Mouse (Mus musculus) liver, adult 2 months (tissue): Measurements from ENCODE around the gene Scel. TPM values are rescaled to one million over a fixed set of nuclear protein-coding genes. Genes with fewer than 3 reads are reported as not detected.
A peak's percentile ranks its signal among the peaks of the same experiment; 100 is the strongest.

ENCODE experiments used
- DNase-seq: peaks from one replicate; pipeline ENCODE4 v3.0.0-alpha.2; 2011; ENCODE audit warnings: low read depth, low spot score; ENCODE audit errors: extremely low read depth
- H3K27ac ChIP-seq: fragments of 200-500 bp; replicated peaks from 2 replicates; pipeline ENCODE4 v1.5.1; 2012; ENCODE audit warnings: low read depth, mild to moderate bottlenecking, control low read depth, inconsistent platforms, low read length; ENCODE audit not compliant: insufficient read depth
- H3K27me3 ChIP-seq: fragments of 200-500 bp; 2 replicates; pipeline ENCODE4 v1.6.1; 2012; ENCODE audit warnings: mild to moderate bottlenecking, moderate library complexity, low read length, inconsistent platforms; ENCODE audit not compliant: control insufficient read depth, insufficient read depth
- H3K36me3 ChIP-seq: fragments of 200-500 bp; 2 replicates; pipeline ENCODE4 v1.6.1; 2012; ENCODE audit warnings: low read length, inconsistent platforms; ENCODE audit not compliant: control insufficient read depth, insufficient read depth
- H3K4me1 ChIP-seq: fragments of 200-500 bp; 2 replicates; pipeline ENCODE4 v1.6.1; 2011; ENCODE audit warnings: low read length; ENCODE audit not compliant: control insufficient read depth, insufficient read depth
- H3K4me3 ChIP-seq: fragments of 200-500 bp; 2 replicates; pipeline ENCODE4 v1.5.1; 2011; ENCODE audit warnings: low read depth, mild to moderate bottlenecking, control low read depth, low read length, moderate library complexity; ENCODE audit not compliant: insufficient read depth
- H3K79me2 ChIP-seq: fragments of 200-500 bp; 2 replicates; pipeline ENCODE4 v1.6.1; 2012; ENCODE audit warnings: inconsistent platforms, mild to moderate bottlenecking, low read length, moderate library complexity; ENCODE audit not compliant: control insufficient read depth, insufficient read depth
- H3K9ac ChIP-seq: fragments of 200-500 bp; 2 replicates; pipeline ENCODE4 v1.6.1; 2012; ENCODE audit warnings: low read depth, mild to moderate bottlenecking, control low read depth, inconsistent platforms, low read length
- CTCF ChIP-seq: fragments of 200-500 bp; IDR thresholded peaks from 2 replicates; pipeline ENCODE4 v1.5.1; 2011; ENCODE audit warnings: low read depth, low read length, control low read depth
- POLR2A ChIP-seq: fragments of 200-500 bp; IDR thresholded peaks from 2 replicates; pipeline ENCODE4 v1.6.1; 2011; ENCODE audit warnings: low read length, control low read depth; ENCODE audit not compliant: insufficient read depth; ENCODE audit errors: extremely low read depth
- WGBS: fragments of 180-500 bp; shearing (Covaris S2); methylation state at CpG from one replicate; pipeline ENCODE4 v1.1.7; 2018; 5-methylcytosine and 5-hydroxymethylcytosine counted together
- polyA plus RNA-seq: library from polyadenylated mRNA; depleted of rRNA; stranded (reverse); fragments of >200 nt; gene quantifications from 2 replicates; pipeline ENCODE4 v1.2.3, GENCODE M21; 2012
- total RNA-seq: library from RNA; depleted of rRNA; stranded (reverse); fragments of >200 nt; gene quantifications from 2 replicates; pipeline ENCODE4 v1.2.3, GENCODE M21; 2014

The Scel gene
- total and polyA plus RNA-seq, 2 experiments = not detected

DNA sequence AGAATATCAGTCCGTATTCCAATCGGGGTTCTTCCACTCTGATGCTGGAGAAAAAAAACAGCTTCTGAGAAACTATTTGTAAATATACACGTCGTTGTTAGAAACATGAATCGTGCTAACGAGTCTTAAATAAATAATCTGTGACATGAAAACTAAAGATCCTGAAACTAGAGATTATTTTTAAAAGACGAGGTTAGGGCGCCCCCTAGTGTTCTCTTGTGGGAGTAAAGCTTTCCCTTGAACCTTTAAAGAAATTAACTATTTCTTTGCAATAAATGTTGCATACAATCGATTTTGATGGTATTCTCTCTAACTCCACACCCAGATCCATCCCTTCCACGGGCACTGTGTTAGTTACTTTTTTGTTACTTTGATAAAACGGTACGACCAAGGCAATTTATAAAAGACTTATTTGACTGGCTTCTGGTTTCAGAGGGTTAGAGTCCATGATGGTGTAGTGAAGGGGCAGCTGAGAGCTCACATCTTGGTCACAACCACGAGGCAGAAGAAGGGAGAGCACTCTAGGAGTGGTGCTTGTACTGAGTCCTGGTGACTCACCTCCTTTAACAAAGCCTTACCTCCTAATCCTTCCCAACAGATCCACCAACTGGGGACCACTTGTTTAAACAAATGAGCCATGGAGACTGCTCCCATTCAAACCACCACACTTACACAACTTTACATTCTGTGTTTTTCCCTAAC, 24.4 kb downstream of the Scel start:
- TF ChIP-seq CTCF = peak; percentile 29; the same call in 1 of the 2 replicates
- no peak for TF ChIP-seq POLR2A
- no peaks in the 10 kb centered on the region for H3K27me3 ChIP-seq
- H3K27ac ChIP-seq = no peak overlapping the region
- no peaks in the 10 kb centered on the region for H3K79me2 ChIP-seq
- peak; percentile 13 for DNase-seq
- H3K36me3 ChIP-seq = no peaks in the 10 kb centered on the region
- H3K9ac ChIP-seq = no peak overlapping the region
- no peaks in the 10 kb centered on the region for H3K4me1 ChIP-seq
- 14% methylated on average over 13 of the region's 13 CpGs for WGBS
- H3K4me3 ChIP-seq = no peak overlapping the region

- WGBS = 67% methylated on average over 4 of the region's 4 CpGs
- Histone ChIP-seq H3K27ac (no peak overlapping the region), H3K9ac (no peak overlapping the region), H3K36me3 (no peaks in the 10 kb centered on the region), H3K27me3 (no peaks in the 10 kb centered on the region), H3K4me1 (no peaks in the 10 kb centered on the region), H3K4me3 (no peak overlapping the region), H3K79me2 (no peaks in the 10 kb centered on the region)
- TF ChIP-seq POLR2A = no peak
- no peak for TF ChIP-seq CTCF
- DNase-seq = no peak
These were observed 26.7 kb downstream of the Scel start for GRCm38 (mm10) chr14:103539796-103540195.

- no peak overlapping the region for H3K4me3 ChIP-seq
- TF ChIP-seq POLR2A = no peak
- TF ChIP-seq CTCF = no peak
- WGBS = 66% methylated on average over 5 of the region's 5 CpGs
These were observed 28.5 kb downstream of the Scel start for GRCm38 (mm10) chr14:103541679-103542078.

DNA sequence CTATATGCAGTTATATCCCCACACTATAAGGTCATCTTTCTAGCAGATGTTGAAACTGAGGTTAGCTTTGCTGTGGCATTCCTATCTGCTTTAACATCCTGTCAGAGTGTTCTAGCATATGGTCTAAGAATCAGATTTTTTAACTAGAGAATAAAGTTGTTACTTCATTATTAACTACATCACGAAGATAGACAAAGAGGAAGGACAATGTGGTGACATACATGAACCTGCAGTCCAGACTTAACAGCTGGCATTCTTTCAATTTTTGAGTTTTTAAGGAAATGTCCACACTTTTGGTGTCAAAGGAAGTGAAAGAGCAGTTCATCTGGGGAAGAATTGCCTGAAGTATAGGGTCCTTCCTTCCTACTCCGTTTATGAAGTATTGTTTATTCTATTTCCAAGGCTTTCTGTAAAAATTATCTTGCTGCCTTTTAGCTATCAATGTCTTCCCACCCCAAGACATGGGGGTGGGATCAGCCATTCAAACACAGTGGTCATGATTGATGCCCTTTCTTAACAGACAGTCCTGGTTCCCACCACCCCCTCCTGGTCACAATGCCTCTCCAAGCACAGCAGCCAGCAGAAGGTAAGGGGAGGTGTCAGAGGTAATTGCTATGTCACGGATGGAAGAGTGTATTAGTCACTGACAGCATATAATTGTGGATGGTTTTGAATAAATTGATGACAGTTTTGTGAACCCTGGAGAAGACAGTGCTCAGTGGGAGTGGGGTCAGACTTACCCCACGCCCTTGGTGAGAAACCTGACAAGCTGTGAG, 30.4 kb downstream of the Scel start:
- Histone ChIP-seq H3K9ac (no peak overlapping the region), H3K4me1 (no peaks in the 10 kb centered on the region), H3K27me3 (no peaks in the 10 kb centered on the region), H3K79me2 (no peaks in the 10 kb centered on the region), H3K27ac (no peak overlapping the region), H3K4me3 (no peak overlapping the region), H3K36me3 (no peaks in the 10 kb centered on the region)
- WGBS = 61% methylated on average over 4 of the region's 4 CpGs
- peak; percentile 9 for DNase-seq
- TF ChIP-seq CTCF = no peak
- TF ChIP-seq POLR2A = no peak

More at GRCm38 (mm10) chr14:103541679-103542078, 28.5 kb downstream of the Scel start:
- no peak for DNase-seq
- H3K79me2 ChIP-seq = no peaks in the 10 kb centered on the region
- H3K9ac ChIP-seq = no peak overlapping the region
- H3K27ac ChIP-seq = no peak overlapping the region
- no peaks in the 10 kb centered on the region for H3K27me3 ChIP-seq
- H3K4me1 ChIP-seq = no peaks in the 10 kb centered on the region
- no peaks in the 10 kb centered on the region for H3K36me3 ChIP-seq

DNA sequence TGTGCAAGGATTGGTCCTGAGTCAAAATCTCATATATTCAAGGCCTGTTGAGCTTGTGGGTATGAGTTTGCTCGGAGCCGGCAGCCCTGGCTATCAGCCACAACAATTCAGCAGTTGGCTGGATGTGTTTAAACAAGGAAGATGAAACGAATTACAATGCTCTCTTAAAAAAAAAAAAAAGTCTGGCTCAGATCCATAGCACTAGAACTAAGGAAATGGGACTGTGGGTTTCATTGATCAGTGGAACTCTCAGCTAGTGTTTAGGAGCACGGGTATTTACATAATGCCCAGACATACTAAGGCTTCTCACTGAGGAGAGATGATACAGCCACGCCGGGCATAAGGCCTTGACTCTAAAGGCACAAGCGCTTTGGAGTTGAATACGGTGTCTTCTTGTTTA, 32.6 kb downstream of the Scel start:
- Histone ChIP-seq H3K27me3 (no peaks in the 10 kb centered on the region), H3K36me3 (no peaks in the 10 kb centered on the region), H3K4me1 (no peaks in the 10 kb centered on the region), H3K9ac (no peak overlapping the region), H3K27ac (no peak overlapping the region), H3K4me3 (no peak overlapping the region), H3K79me2 (no peaks in the 10 kb centered on the region)
- TF ChIP-seq CTCF (no peak), POLR2A (no peak)
- 50% methylated on average over 8 of the region's 8 CpGs for WGBS
- no peak for DNase-seq

GRCm38 (mm10) chr14:103546246-103546645, 33.1 kb downstream of the Scel start:
- Histone ChIP-seq H3K27me3 (no peaks in the 10 kb centered on the region), H3K9ac (no peak overlapping the region), H3K36me3 (no peaks in the 10 kb centered on the region), H3K79me2 (no peaks in the 10 kb centered on the region), H3K4me1 (no peaks in the 10 kb centered on the region), H3K27ac (no peak overlapping the region), H3K4me3 (no peak overlapping the region)
- TF ChIP-seq POLR2A = no peak
- no peak for TF ChIP-seq CTCF
- 82% methylated on average over 12 of the region's 12 CpGs for WGBS
- no peak for DNase-seq
